ENCODE assay signal across 8 mouse cellular contexts in genomic region chr11:97432015-97432414, GRCm38 (mm10). TPM values are rescaled to one million over a fixed set of nuclear protein-coding genes. Genes with fewer than 3 reads are reported as not detected.
DNase-seq lines count a peak whose midpoint lies in the region; ATAC-seq and TF ChIP-seq lines count a peak whose summit lies in the region.

No protein-coding gene starts in this region.

- ATAC-seq in midbrain, embryonic 14.5 days (ENCODE audit: low FRiP score, low TSS enrichment), result no peak
- ATAC-seq in midbrain, embryonic 15.5 days (replicated peaks), result no peak
- no peak for ATAC-seq in neural tube, embryonic 11.5 days (ENCODE audit: insufficient read depth, low FRiP score, low TSS enrichment)

- no peaks in the 10 kb centered on the region for H3K9me3 ChIP-seq in midbrain, embryonic 14.5 days (ENCODE audit: control insufficient read depth, low read length)
- no peaks in the 10 kb centered on the region for H3K9me3 ChIP-seq in midbrain, embryonic 15.5 days
- no peaks in the 10 kb centered on the region for H3K9me3 ChIP-seq in neural tube, embryonic 11.5 days (ENCODE audit: control insufficient read depth, low read length)

- 11% methylated on average over 3 of the region's 3 CpGs for WGBS in midbrain, embryonic 14.5 days
- WGBS in midbrain, embryonic 15.5 days, result 11% methylated on average over 3 of the region's 3 CpGs
- 7% methylated on average over 3 of the region's 3 CpGs for WGBS in cerebellum, adult 2 months
- 15% methylated on average over 3 of the region's 3 CpGs for WGBS in neural tube, embryonic 11.5 days

- peaks cover 23% of the 10 kb centered on the region for H3K4me1 ChIP-seq in midbrain, embryonic 14.5 days (ENCODE audit: control insufficient read depth, insufficient read depth, low read length)
- peaks cover 19% of the 10 kb centered on the region for H3K4me1 ChIP-seq in midbrain, embryonic 15.5 days
- H3K4me1 ChIP-seq in cerebellum, adult 2 months (ENCODE audit: control insufficient read depth, insufficient read depth, low read length), result peaks cover 10% of the 10 kb centered on the region
- H3K4me1 ChIP-seq in neural tube, embryonic 11.5 days (ENCODE audit: control insufficient read depth, insufficient read depth, low read length), result peaks cover 16% of the 10 kb centered on the region

- H3K4me3 ChIP-seq in midbrain, embryonic 14.5 days (replicated peaks; ENCODE audit: low read depth, low read length), result no peak overlapping the region
- H3K4me3 ChIP-seq in midbrain, embryonic 15.5 days, result no peak overlapping the region
- H3K4me3 ChIP-seq in cerebellum, adult 2 months (replicated peaks; ENCODE audit: insufficient read depth, low read depth, low read length), result no peak overlapping the region
- H3K4me3 ChIP-seq in neural tube, embryonic 11.5 days (ENCODE audit: low read depth, low read length), result no peak overlapping the region

- H3K27ac ChIP-seq in midbrain, embryonic 14.5 days (replicated peaks; ENCODE audit: low read depth, low read length), result no peak overlapping the region
- H3K27ac ChIP-seq in midbrain, embryonic 15.5 days, result no peak overlapping the region
- H3K27ac ChIP-seq in cerebellum, adult 2 months (ENCODE audit: insufficient read depth, low read length), result no peak overlapping the region
- no peak overlapping the region for H3K27ac ChIP-seq in neural tube, embryonic 11.5 days (ENCODE audit: low read depth, low read length)

- no peak overlapping the region for H3K9ac ChIP-seq in midbrain, embryonic 14.5 days (replicated peaks; ENCODE audit: low read length)
- no peak overlapping the region for H3K9ac ChIP-seq in midbrain, embryonic 15.5 days
- H3K9ac ChIP-seq in neural tube, embryonic 11.5 days (ENCODE audit: low read length), result no peak overlapping the region

- no peak for TF ChIP-seq POLR2A in cerebellum, adult 2 months (IDR thresholded peaks at IDR 0.05; ENCODE audit: borderline replicate concordance, insufficient read depth, low read length)

- H3K27me3 ChIP-seq in midbrain, embryonic 14.5 days (ENCODE audit: control insufficient read depth, insufficient read depth, low read length), result no peaks in the 10 kb centered on the region
- no peaks in the 10 kb centered on the region for H3K27me3 ChIP-seq in midbrain, embryonic 15.5 days (replicated peaks)
- H3K27me3 ChIP-seq in cerebellum, adult 2 months (ENCODE audit: control insufficient read depth, insufficient read depth, low read length), result no peaks in the 10 kb centered on the region
- no peaks in the 10 kb centered on the region for H3K27me3 ChIP-seq in neural tube, embryonic 11.5 days (ENCODE audit: control insufficient read depth, insufficient read depth, low read length)

- peak; percentile 72 for DNase-seq in embryo, embryonic 10 days (ENCODE audit: low spot score)
- no peak for DNase-seq in embryo, embryonic 9.5 days (ENCODE audit: extremely low spot score)
- DNase-seq in midbrain, embryonic 14.5 days, result peak; percentile 63
- DNase-seq in cerebellum, adult 2 months, result peak; percentile 75 to 82
- DNase-seq in kidney, postnatal 25 days, result peak; percentile 68 to 71
- peak; percentile 55 for DNase-seq in neural tube, embryonic 11.5 days (ENCODE audit: low spot score)
- no peak for DNase-seq in right cerebral cortex, postnatal 36 days (ENCODE audit: low spot score in 2 of 2)

- peak; percentile 99 for TF ChIP-seq CTCF in cerebellum, adult 2 months (IDR thresholded peaks at IDR 0.05; ENCODE audit: borderline replicate concordance, insufficient read depth, low read depth, low read length)

- no peak overlapping the region for H3K4me2 ChIP-seq in midbrain, embryonic 14.5 days (ENCODE audit: low read length)
- H3K4me2 ChIP-seq in midbrain, embryonic 15.5 days, result no peak overlapping the region
- H3K4me2 ChIP-seq in neural tube, embryonic 11.5 days (ENCODE audit: low read depth), result no peak overlapping the region

- H3K36me3 ChIP-seq in midbrain, embryonic 14.5 days (ENCODE audit: control insufficient read depth, insufficient read depth, low read length), result no peaks in the 10 kb centered on the region
- no peaks in the 10 kb centered on the region for H3K36me3 ChIP-seq in midbrain, embryonic 15.5 days (replicated peaks)
- no peaks in the 10 kb centered on the region for H3K36me3 ChIP-seq in neural tube, embryonic 11.5 days (ENCODE audit: control insufficient read depth, insufficient read depth, low read length)

RNA-seq across cellular contexts. Expression of gene Arhgap23, which starts 16.7 kb away (rescaled TPM):
- polyA plus RNA-seq in midbrain, embryonic 14.5 days (2014; fragmentation: Nextera tagmentation; extraction: Ambion mirVana), result 7.8 and 13.1 TPM in 2 replicates
- polyA plus RNA-seq in midbrain, embryonic 15.5 days (2015; fragmentation: Nextera tagmentation; extraction: Ambion mirVana), result 10.9 and 11.0 TPM in 2 replicates
- 68.9 and 77.2 TPM in 2 replicates for polyA plus RNA-seq in cerebellum, adult 2 months (2012; rRNA removed)
- 4.1 and 5.2 TPM in 2 replicates for polyA plus RNA-seq in neural tube, embryonic 11.5 days (2014; fragmentation: Nextera tagmentation; extraction: Ambion mirVana)

Comparison
In these comparisons a context has a peak if more than half of its experiments do, and no peak if none do; other contexts are left out.
1. DNase-seq: peak in embryo, embryonic 10 days (single experiment), midbrain, embryonic 14.5 days (single experiment), cerebellum, adult 2 months (2 of 2), kidney, postnatal 25 days (2 of 2) and neural tube, embryonic 11.5 days (single experiment); none in embryo, embryonic 9.5 days (single experiment) and right cerebral cortex, postnatal 36 days (0 of 2).